Mouse (Mus musculus) MEL (cell line): Measurements from ENCODE around the gene Olfr843. TPM values are rescaled to one million over a fixed set of nuclear protein-coding genes. Genes with fewer than 3 reads are reported as not detected.

ENCODE experiments used
- DNase-seq: peaks from one replicate; pipeline ENCODE4 v3.0.0; 2011; ENCODE audit warnings: low read depth, low spot score
- H3K27ac ChIP-seq: 2 replicates; pipeline ENCODE4 v1.5.1; 2012; ENCODE audit warnings: low read depth, mild to moderate bottlenecking, control low read depth, low read length, moderate library complexity; ENCODE audit not compliant: control insufficient read depth
- H3K27me3 ChIP-seq, 2 experiments: fragments of 150-350 bp in 1 of 2; sonication (generic) in 1 of 2; 2 replicates each; pipeline ENCODE4 v1.6.1; 2012; ENCODE audit warnings: low read length in 2 of 2, mild to moderate bottlenecking in 2 of 2, improper control_type of control experiment in 1 of 2, moderate library complexity in 1 of 2; ENCODE audit not compliant: insufficient read depth in 2 of 2, control insufficient read depth in 1 of 2
- H3K36me3 ChIP-seq, 2 experiments: 2 replicates each; pipeline ENCODE4 v1.6.1; 2012 to 2014; ENCODE audit warnings: low read length in 2 of 2, improper control_type of control experiment in 1 of 2, inconsistent platforms in 1 of 2, mild to moderate bottlenecking in 1 of 2; ENCODE audit not compliant: insufficient read depth in 2 of 2, control insufficient read depth in 1 of 2
- H3K4me1 ChIP-seq, 2 experiments: fragments of 150-350 bp in 1 of 2; sonication (generic) in 1 of 2; 2 replicates each; pipeline ENCODE4 v1.6.1; 2012; ENCODE audit warnings: low read length in 2 of 2, improper control_type of control experiment in 1 of 2, mild to moderate bottlenecking in 1 of 2; ENCODE audit not compliant: insufficient read depth in 2 of 2, control insufficient read depth in 1 of 2
- H3K4me3 ChIP-seq, 2 experiments: fragments of 150-350 bp in 1 of 2; sonication (generic) in 1 of 2; 2 replicates each; pipeline ENCODE4 v1.5.1; 2012; ENCODE audit warnings: low read depth in 2 of 2, low read length in 2 of 2, mild to moderate bottlenecking in 2 of 2, moderate library complexity in 2 of 2, control low read depth in 1 of 2, improper control_type of control experiment in 1 of 2; ENCODE audit not compliant: control insufficient read depth in 1 of 2, insufficient read depth in 1 of 2
- H3K79me2 ChIP-seq: 2 replicates; pipeline ENCODE4 v1.6.1; 2012; ENCODE audit warnings: mild to moderate bottlenecking, low read length, moderate library complexity; ENCODE audit not compliant: control insufficient read depth, poor library complexity, insufficient read depth
- H3K9ac ChIP-seq: 2 replicates; pipeline ENCODE4 v1.6.1; 2012; ENCODE audit warnings: low read depth, mild to moderate bottlenecking, control low read depth, low read length, moderate library complexity; ENCODE audit not compliant: control insufficient read depth, poor library complexity, severe bottlenecking
- H3K9me3 ChIP-seq: fragments of 150-350 bp; sonication (generic); replicated peaks from 2 replicates; pipeline ENCODE4 v1.6.1; 2012; ENCODE audit warnings: mild to moderate bottlenecking, low read length, improper control_type of control experiment, moderate library complexity; ENCODE audit not compliant: insufficient read depth
- CHD1 ChIP-seq: IDR thresholded peaks from 2 replicates; pipeline ENCODE4 v1.6.1; 2012; ENCODE audit warnings: low read depth, mild to moderate bottlenecking, inconsistent platforms, low read length, improper control_type of control experiment
- CTCF ChIP-seq, 3 experiments: IDR thresholded peaks in 2 of 3; conservative IDR thresholded peaks in 1 of 3; 2 replicates each; pipeline ENCODE4 v1.5.1; 2011 to 2012; ENCODE audit warnings: low read length in 3 of 3, low read depth in 2 of 3, mild to moderate bottlenecking in 2 of 3, improper control_type of control experiment in 1 of 3, inconsistent platforms in 1 of 3, mixed read lengths in 1 of 3, moderate library complexity in 1 of 3; ENCODE audit not compliant: control insufficient read depth in 1 of 3, insufficient read depth in 1 of 3, poor library complexity in 1 of 3, severe bottlenecking in 1 of 3
- E2F4 ChIP-seq: IDR thresholded peaks from 2 replicates; pipeline ENCODE4 v1.6.1; 2011; ENCODE audit warnings: low read depth, low read length, improper control_type of control experiment, borderline replicate concordance
- ETS1 ChIP-seq: IDR thresholded peaks from 2 replicates; pipeline ENCODE4 v1.6.1; 2012; ENCODE audit warnings: low read depth, mild to moderate bottlenecking, inconsistent platforms, low read length, improper control_type of control experiment, moderate library complexity
- GATA1 ChIP-seq: IDR thresholded peaks from 2 replicates; pipeline ENCODE4 v1.6.1; 2011; ENCODE audit warnings: low read depth, low read length, improper control_type of control experiment
- JUND ChIP-seq: IDR thresholded peaks from 2 replicates; pipeline ENCODE4 v1.6.1; 2011; ENCODE audit warnings: low read depth, mild to moderate bottlenecking, improper control_type of control experiment, low read length
- KAT2A ChIP-seq: conservative IDR thresholded peaks from 2 replicates; pipeline ENCODE4 v1.6.1; 2012; ENCODE audit warnings: low read depth, low read length, improper control_type of control experiment, inconsistent platforms
- MAFK ChIP-seq: IDR thresholded peaks from 2 replicates; pipeline ENCODE4 v1.6.1; 2011; ENCODE audit warnings: low read depth, mild to moderate bottlenecking, low read length, improper control_type of control experiment, borderline replicate concordance
- MAX ChIP-seq: IDR thresholded peaks from 2 replicates; pipeline ENCODE4 v1.6.1; 2011; ENCODE audit warnings: low read length, improper control_type of control experiment
- MEF2A ChIP-seq: IDR thresholded peaks from 2 replicates; pipeline ENCODE4 v1.6.1; 2014; ENCODE audit warnings: low read depth, mild to moderate bottlenecking, inconsistent platforms, low read length, improper control_type of control experiment; ENCODE audit not compliant: poor library complexity, insufficient replicate concordance, severe bottlenecking; ENCODE audit errors: extremely low read depth
- RAD21 ChIP-seq: IDR thresholded peaks from 2 replicates; pipeline ENCODE4 v1.6.1; 2011; ENCODE audit warnings: mild to moderate bottlenecking, low read depth, low read length, improper control_type of control experiment
- SIN3A ChIP-seq: IDR thresholded peaks from 2 replicates; pipeline ENCODE4 v1.6.1; 2012; ENCODE audit warnings: low read length, improper control_type of control experiment, inconsistent platforms
- SMC3 ChIP-seq: IDR thresholded peaks from 2 replicates; pipeline ENCODE4 v1.6.1; 2011; ENCODE audit warnings: low read depth, low read length, improper control_type of control experiment
- TAL1 ChIP-seq: IDR thresholded peaks from 2 replicates; pipeline ENCODE4 v1.6.1; 2012; ENCODE audit warnings: mild to moderate bottlenecking, inconsistent platforms, low read length, moderate library complexity, mixed read lengths
- TBP ChIP-seq: IDR thresholded peaks from 2 replicates; pipeline ENCODE4 v1.8.0; 2011; ENCODE audit warnings: low read depth, low read length, improper control_type of control experiment
- TCF12 ChIP-seq: IDR thresholded peaks from 2 replicates; pipeline ENCODE4 v1.6.1; 2014; ENCODE audit warnings: low read depth, mild to moderate bottlenecking, inconsistent platforms, low read length, improper control_type of control experiment, moderate library complexity
- USF2 ChIP-seq, 2 experiments: IDR thresholded peaks; 2 replicates each; pipeline ENCODE4 v1.6.1; 2011 to 2012; ENCODE audit warnings: improper control_type of control experiment in 2 of 2, low read length in 2 of 2, borderline replicate concordance in 1 of 2, inconsistent platforms in 1 of 2, low read depth in 1 of 2, mild to moderate bottlenecking in 1 of 2; ENCODE audit not compliant: insufficient read depth in 1 of 2
- ZNF384 ChIP-seq: IDR thresholded peaks from 2 replicates; pipeline ENCODE4 v1.6.1; 2012; ENCODE audit warnings: low read depth, mild to moderate bottlenecking, inconsistent platforms, low read length, improper control_type of control experiment
- polyA plus RNA-seq, 2 experiments: library from polyadenylated mRNA; stranded (reverse) in 1 of 2; unstranded in 1 of 2; fragments of >175 nt in 1 of 2; fragments of >200 nt in 1 of 2; gene quantifications; 2 replicates each; pipeline versions ENCODE4 v1.2.1 to v1.2.4; 2012; ENCODE audit warnings: low replicate concordance in 2 of 2, low read depth in 1 of 2; ENCODE audit not compliant: insufficient read length in 2 of 2, insufficient read depth in 1 of 2, missing spikeins in 1 of 2
- total RNA-seq: library from RNA; depleted of rRNA; stranded (reverse); fragments of 300-350 nt; gene quantifications from 2 replicates; pipeline ENCODE4 v1.2.3, GENCODE M21; 2012; rRNA removed

Gene Olfr843
- total RNA-seq (not detected in 2 replicates), polyA plus RNA-seq (not detected)

GRCm38 (mm10) chr9:19251887-19252286 lies at the start of gene Olfr843:
Gene Olfr843, minus strand, starts transcription at chr9:19251987.
- Histone ChIP-seq H3K36me3 (no peaks in the 10 kb centered on the region), H3K27me3 (peaks cover 0 to 2% of the 10 kb centered on the region in 2 experiments; a peak in 1 of 4 replicates), H3K4me1 (no peaks in the 10 kb centered on the region)

More at GRCm38 (mm10) chr9:19251887-19252286, at the start of gene Olfr843:
- TF ChIP-seq MAFK (no peak), CHD1 (no peak), TCF12 (no peak), MEF2A (no peak), SIN3A (no peak), E2F4 (no peak), MAX (no peak), SMC3 (no peak), CTCF (IDR thresholded peaks at IDR 0.05 in 2 of 3, conservative IDR thresholded peaks at IDR 0.05 in 1 of 3; ENCODE audit: control insufficient read depth in 1 of 3, insufficient read depth in 1 of 3, low read depth in 2 of 3, low read length in 3 of 3, poor library complexity in 1 of 3, severe bottlenecking in 1 of 3) (no peak), JUND (no peak), GATA1 (no peak), USF2 (IDR thresholded peaks at IDR 0.05; ENCODE audit: borderline replicate concordance in 1 of 2, insufficient read depth in 1 of 2, low read depth in 1 of 2, low read length in 2 of 2) (no peak), ZNF384 (no peak), ETS1 (no peak), RAD21 (no peak), KAT2A (no peak), TBP (no peak), TAL1 (no peak)
- Histone ChIP-seq H3K9me3 (no peaks in the 10 kb centered on the region), H3K79me2 (no peaks in the 10 kb centered on the region), H3K9ac (no peak within 1 kb of the TSS), H3K4me3 (no peak within 1 kb of the TSS), H3K27ac (no peak within 1 kb of the TSS)
- DNase-seq = no peak

Other genes starting within 250 kb of the Olfr843 start
- not detected in 2 replicates for gene Olfr835, start 219.3 kb downstream of the Olfr843 start, total RNA-seq
- not detected for gene Olfr835, start 219.3 kb downstream of the Olfr843 start, polyA plus RNA-seq
- 0.03 TPM in 1 of 2 replicates, not detected in the other for gene Olfr836, start 131.6 kb downstream of the Olfr843 start, total RNA-seq
- not detected for gene Olfr836, start 131.6 kb downstream of the Olfr843 start, polyA plus RNA-seq
- gene Olfr837, start 115.7 kb downstream of the Olfr843 start, total RNA-seq = not detected in 2 replicates
- gene Olfr837, start 115.7 kb downstream of the Olfr843 start, polyA plus RNA-seq = not detected
- gene Olfr839-ps1, start 74.7 kb downstream of the Olfr843 start, total RNA-seq = not detected in 2 replicates
- not detected for gene Olfr839-ps1, start 74.7 kb downstream of the Olfr843 start, polyA plus RNA-seq
- not detected in 2 replicates for gene Olfr844, start 64.4 kb upstream of the Olfr843 start, total RNA-seq
- gene Olfr844, start 64.4 kb upstream of the Olfr843 start, polyA plus RNA-seq = not detected
- gene Olfr845, start 84.5 kb upstream of the Olfr843 start, total RNA-seq = not detected in 2 replicates
- gene Olfr845, start 84.5 kb upstream of the Olfr843 start, polyA plus RNA-seq = not detected
- not detected in 2 replicates for gene Olfr846, start 112.0 kb upstream of the Olfr843 start, total RNA-seq
- not detected for gene Olfr846, start 112.0 kb upstream of the Olfr843 start, polyA plus RNA-seq
- gene Olfr847, start 126.7 kb upstream of the Olfr843 start, total RNA-seq = not detected in 2 replicates
- not detected for gene Olfr847, start 126.7 kb upstream of the Olfr843 start, polyA plus RNA-seq
- gene Olfr849, start 188.3 kb upstream of the Olfr843 start, total RNA-seq = not detected in 2 replicates
- gene Olfr849, start 188.3 kb upstream of the Olfr843 start, polyA plus RNA-seq = not detected
- not detected in 2 replicates for gene Olfr850, start 226.3 kb upstream of the Olfr843 start, total RNA-seq
- not detected for gene Olfr850, start 226.3 kb upstream of the Olfr843 start, polyA plus RNA-seq
- gene Olfr851, start 241.3 kb upstream of the Olfr843 start, total RNA-seq = not detected in 2 replicates
- not detected for gene Olfr851, start 241.3 kb upstream of the Olfr843 start, polyA plus RNA-seq